Mouse (Mus musculus) testis, adult 2 months (tissue): ENCODE measurements around the gene Timm13.

Experiments used
- CTCF ChIP-seq: fragments of 200-500 bp; IDR thresholded peaks from 2 replicates; pipeline ENCODE4 v1.5.1; 2012; ENCODE audit warnings: low read depth, mild to moderate bottlenecking, inconsistent platforms, low read length, moderate library complexity; ENCODE audit not compliant: control insufficient read depth, insufficient read depth, insufficient replicate concordance
- POLR2A ChIP-seq: fragments of 200-500 bp; IDR thresholded peaks from 2 replicates; pipeline ENCODE4 v1.6.1; 2012; ENCODE audit warnings: low read depth, mild to moderate bottlenecking, inconsistent platforms, low read length, moderate library complexity; ENCODE audit not compliant: control insufficient read depth

- TF ChIP-seq CTCF (no peak), POLR2A (no peak)
Measured at GRCm38 (mm10) chr10:80935698-80936097, 34.9 kb upstream of the Timm13 start.
